Mouse (Mus musculus): ENCODE measurements at regions not wholly inside any gene's neighbourhood (a gene's known extent, or its start where the extent isn't known, plus 50 kb on each side); places are given as distances from the start of the nearest gene placed in this dataset.

DNA sequence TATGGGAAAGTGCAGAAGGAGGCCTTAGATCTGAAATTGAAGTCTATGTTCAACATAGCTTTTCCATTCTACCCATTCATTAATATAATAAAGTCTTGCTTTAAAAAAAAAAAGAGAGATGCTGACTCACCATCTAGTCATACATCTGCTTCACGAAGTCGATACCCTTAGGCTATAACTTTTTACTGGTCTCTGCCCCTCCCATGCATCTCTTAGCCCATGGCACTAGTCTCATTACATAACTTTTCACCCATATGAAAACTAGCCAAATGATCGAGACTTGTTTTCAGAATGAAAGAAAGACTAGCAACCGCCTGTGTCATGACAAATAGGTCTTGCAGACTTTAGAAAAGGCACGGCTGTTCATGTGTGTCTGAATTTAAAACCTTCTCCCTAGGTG, 116.6 kb upstream of the Gdnf start:
- DNase-seq (ENCODE audit: low read depth), result no peak

DNA sequence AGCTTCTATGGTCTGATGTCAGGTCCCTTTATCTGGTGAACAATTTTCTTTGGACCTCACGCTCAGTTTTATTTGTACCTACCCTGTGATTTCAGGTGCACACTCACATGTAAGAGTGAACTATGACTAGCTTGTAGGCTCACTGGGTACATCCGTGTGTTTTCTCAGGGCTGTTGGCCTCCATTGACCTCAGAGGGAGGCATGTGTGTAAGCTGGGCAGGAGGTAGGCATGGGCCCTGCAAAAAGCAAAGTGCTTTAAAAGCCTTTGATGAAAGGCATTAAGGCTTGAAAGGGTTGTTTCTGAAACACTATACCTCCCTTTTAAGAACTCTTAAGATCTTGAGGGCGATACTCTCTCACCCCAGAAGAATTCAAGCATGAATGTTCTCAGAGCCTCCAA, 112.9 kb upstream of the Gdnf start:
- DNase-seq (ENCODE audit: low read depth), result no peak

DNA sequence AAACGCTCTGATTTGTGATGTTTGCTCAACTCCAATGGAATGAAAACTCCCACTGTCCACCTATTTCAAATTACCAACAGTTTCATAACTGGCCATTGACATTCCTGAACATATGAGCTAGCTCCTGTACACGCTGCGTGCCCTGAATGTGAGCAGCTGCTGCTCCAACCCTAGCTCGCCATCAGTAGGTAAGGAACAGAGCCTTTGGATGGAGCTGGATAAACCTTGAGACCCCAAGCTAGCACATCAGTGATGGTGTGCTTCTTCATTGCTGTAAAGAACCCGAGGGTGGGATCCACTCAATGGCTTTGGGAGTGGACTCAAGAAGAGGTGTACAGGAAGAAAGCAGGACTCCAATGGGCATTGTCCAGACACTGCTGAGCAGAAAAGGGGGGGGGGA, 101.8 kb upstream of the Gdnf start:
- DNase-seq (ENCODE audit: low read depth), result no peak

DNA sequence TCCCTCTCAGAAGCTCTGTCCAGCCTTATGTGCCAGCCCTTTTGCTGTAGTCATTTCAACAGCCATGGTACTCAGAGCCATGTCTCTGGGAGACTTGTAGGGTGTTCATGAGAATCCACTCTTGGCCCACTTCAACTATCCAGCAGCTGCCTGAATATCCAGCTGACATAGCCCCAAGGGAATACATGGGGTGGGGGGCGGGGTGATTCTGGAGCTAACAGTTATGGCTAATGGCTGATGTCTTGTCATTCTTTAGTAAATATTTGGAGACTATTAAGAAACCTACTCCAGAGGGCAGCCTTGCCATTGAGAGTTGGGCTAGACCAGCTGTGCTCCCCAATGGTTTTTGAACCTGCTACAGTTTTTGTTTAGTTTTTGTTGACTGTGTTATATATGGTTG, 96.0 kb upstream of the Gdnf start:
- no peak for DNase-seq (ENCODE audit: low read depth)

DNA sequence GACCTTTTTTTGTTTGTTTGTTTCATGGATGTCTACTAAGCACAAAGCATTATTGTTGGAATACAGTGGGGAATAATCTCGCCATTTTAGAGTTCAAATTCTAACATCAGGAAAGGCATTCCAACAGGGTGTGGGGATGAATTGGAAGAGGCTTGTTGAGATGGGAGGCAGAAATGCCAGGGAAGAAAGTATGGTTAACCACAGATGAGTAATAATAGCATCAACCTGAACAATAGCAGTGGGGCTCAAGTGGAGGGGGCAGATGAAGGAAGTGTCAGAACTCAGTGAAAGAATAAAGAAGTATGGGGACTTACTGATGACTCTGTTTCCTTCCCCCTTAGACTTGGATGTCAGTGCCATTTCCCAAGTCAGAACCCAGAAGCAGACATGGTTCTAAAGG, 94.5 kb upstream of the Gdnf start:
- no peak for DNase-seq (ENCODE audit: low read depth)

DNA sequence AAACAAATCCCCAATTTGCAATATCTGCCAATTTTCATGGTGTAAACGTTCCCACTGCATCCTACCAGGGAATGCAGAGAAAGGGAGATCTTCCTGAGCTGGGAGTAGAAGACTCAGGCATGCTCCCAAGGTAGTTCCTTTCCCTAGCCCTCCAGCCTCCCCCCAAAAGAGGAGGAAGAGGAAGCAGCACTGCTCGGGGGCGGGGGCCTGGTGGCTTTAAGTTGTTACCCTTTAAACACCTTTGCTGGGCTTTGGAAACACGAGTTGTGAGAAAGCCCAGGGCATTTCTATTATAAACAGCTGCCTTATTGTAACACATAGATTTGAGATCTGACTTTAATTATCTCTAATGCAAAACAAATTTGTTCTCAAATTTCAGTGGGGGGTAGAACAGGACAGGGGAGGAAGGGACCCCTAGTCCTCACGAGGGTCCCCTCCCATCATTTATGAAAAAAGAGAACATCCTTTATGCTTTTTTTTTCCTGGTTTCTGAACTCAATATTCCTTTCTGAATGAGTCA, 87.4 kb upstream of the Gdnf start:
- DNase-seq (ENCODE audit: low read depth), result no peak

DNA sequence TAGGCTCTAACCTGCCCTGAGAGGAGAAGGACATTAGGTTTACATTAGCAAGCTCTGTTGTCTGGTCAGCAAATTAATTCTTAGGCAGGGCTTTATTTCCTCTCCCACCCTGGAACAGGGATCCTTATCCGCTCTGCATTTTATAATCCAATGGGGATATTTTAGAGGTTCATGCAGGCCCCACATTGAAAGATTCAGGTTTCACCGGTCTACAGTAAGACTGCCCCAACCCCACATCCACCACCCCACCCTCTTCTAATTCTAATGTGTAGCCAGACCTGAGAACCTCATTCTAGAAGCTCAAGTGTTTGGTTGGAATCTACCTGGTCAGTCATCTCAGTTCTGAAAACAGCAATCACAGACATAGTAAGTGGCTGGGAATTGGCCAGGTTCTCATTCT, 86.9 kb upstream of the Gdnf start:
- DNase-seq (ENCODE audit: low read depth), result no peak

DNA sequence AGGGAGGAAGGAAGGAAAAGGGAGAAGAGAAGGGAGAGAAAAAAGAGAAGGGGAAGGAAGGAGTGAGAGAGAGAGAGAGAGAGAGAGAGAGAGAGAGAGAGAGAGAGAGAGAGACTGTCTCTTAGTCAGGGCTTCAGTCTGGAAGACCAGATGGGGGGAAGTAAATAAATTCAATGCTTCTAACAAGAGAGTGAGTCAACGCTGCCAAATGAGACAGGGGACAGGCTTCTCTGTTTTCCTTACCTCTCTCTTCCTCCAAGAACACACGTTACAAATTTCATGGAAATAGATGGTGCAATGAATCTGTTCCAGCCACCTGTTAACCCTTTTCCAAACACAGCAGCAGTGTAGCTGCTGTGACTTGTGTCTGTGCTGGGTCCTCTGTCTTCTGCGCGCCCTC, 85.1 kb upstream of the Gdnf start:
- DNase-seq (ENCODE audit: low read depth), result no peak

DNA sequence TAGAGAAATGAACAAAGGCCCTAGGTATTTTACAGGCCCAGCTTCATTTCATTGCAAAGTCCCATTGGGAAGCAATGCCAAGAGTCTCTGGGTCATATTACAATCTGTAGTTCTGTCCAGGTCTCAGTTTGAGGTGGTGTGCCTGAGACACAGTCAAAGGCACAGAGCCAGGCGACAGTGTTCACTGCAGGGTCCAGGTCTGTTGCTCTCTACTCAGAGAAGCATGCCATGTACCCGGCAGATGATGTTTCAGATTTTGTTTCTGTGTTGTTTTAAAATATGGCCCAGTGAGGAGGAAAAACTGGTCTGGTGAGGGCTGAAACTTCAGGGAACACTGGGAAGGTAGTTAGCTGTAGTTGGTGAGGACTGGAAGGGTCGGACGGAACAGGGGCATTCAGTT, 63.1 kb upstream of the Gdnf start:
- DNase-seq (ENCODE audit: low read depth), result no peak

DNA sequence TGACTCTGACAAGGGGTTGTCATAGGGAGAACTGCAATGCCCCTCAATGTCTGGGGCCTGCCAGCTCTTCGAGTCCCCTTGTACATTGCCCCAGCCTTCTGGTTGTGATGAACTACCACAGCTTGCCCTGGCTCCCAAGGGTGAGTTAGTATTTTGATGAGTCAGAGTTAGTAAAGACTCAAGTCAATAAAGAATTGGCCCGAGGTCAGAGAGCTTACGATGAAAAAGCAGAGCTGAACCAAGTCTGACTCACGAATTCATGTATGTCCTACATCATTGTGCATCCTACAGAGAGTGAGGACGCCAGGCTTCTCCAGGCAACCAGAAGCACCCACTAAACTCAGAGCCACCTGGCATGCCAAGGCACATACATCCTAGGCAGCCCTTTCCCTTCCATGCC, 60.2 kb upstream of the Gdnf start:
- no peak for DNase-seq (ENCODE audit: low read depth)

Measured in induced T-regulatory cell, adult 2 months (primary cell).